Mouse (Mus musculus): ENCODE data around the gene Gm13276.
A peak's percentile ranks its signal among the peaks of the same experiment; 100 is the strongest.
"Not testable (repeated sequence)": the region's sequence is repeated elsewhere in the genome, so short reads cannot be mapped to it uniquely, and the experiment has no call there.

Gm13276 gene

DNA sequence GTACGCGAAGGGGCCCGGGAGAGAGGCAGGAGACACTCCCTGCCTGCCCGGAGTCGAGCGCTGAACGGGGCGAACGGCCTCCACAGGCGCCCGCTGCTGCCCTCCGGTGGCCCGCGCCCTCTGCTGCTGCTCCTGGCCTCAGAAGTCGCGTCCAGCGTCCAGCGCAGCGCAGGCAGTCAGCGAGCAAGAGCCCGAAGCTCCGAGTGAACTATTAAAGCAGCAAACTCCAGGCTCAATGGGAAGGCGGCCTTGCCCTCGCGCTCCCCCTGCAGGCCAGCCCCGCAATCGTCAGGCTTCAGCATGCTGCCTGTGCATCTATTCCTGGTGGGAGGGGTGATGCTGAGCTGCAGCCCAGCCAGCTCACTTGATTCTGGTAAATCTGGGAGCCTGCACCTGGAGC, at the start of gene Gm13276:
Gene Gm13276, plus strand, starts transcription at position 301 of the 400 bp plus-strand sequence.
- DNase-seq (ENCODE audit: low read depth, low spot score) = not testable (repeated sequence)

DNA sequence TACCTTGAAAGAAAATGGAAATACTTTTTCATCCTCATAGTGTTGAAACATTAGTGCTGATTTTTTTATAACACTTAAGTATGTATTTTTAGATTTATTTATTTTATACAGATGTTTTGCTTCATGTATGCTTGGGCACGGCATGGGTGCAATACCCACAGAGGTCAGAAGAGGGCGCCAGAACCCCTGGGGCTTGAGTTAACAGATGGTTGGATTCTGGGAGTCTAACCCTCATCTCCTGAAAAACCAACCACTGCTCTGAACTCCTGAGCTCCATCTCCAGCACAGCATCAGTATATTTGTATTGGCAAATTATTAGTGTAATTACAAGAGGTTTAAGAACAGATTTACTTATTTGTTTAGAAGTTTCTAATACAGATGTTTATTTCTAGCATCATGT, 47.0 kb upstream of the Gm13276 start:
- DNase-seq (ENCODE audit: low read depth, low spot score) = peak; percentile 52

DNA sequence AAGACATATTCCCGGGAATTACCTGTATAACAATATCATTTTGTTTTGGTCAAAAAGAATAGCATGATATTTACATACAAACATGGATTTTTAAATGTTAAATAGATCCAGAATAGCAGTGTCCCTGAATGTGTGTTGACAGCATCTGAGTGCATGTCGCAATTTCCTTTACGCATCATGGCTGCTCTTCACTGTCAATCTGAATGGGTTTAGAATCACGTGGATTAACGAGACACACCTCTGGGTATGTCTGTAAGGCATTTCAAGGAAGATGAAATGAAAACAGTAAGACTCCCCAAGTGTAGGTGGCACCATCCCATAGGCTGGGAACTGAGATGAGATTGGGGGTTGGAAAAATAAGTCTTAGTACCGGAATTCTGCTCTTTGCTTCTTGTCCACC, 46.5 kb upstream of the Gm13276 start:
- no peak for DNase-seq (ENCODE audit: low read depth, low spot score)

DNA sequence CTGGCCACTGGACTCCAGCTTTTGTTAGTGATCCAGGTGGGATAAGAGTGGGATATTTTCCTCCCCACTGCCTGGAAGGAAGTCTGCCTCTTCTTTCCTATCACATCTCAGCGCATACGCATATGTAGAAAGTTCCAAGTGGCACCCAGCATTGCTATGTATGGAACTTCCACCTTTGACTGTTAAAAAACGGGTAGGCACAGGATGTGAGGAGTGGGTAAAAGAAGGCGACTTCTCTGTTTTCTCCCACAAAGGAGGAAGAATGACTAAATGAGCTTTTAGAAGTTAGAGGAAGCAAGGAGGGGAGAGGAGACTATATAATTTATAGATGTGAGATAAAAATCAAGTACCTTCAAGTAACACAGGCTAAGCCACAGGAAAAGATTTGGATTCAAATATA, 44.1 kb upstream of the Gm13276 start:
- DNase-seq (ENCODE audit: low read depth, low spot score) = no peak

DNA sequence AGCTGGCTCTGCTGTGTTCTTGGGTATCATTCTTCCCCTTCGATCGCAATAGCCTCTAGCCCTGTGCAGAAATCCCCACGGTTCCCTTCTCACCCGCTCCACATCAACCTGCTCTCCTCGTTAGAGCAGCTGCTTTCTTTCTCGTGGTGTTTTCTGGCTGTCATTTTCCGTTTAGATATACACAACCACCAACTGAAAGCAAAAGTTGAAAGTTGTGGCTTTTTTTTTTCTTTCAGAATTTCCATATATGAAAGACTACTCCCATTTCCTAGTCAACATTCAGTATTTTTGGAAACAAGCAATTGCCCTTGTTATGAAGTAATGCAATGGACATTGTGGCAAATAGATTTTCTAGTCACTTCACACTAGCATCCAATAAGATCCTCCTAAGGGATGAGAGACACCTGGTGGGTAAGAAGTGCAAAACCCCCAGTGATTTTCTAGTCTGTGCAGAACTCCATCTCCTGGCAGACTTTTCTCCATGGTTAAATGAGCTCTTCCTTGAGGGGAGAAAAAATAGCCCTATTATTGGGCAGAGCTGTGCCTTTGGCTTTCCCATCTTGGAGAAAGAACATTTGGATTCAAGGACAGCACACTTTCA, 42.6 kb upstream of the Gm13276 start:
- DNase-seq (ENCODE audit: low read depth, low spot score) = no peak

DNA sequence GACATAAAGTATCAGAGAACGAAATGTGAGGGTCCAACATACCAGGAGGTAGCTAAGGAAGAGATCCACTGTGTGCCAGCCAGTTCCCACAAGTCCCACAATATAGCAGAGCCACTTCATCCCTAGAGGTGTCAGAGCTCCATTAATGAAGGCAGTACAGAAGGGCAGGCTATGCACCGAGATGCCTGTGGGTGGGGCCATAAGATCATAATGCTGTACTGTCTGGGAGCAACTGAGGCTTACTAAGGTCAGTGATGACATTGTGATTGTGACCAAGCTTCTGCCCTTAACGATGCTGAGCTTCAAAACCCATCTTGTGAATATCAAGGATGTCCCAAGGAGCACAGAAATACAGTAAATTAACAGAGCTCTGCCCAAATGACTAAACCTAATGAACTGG, 41.3 kb upstream of the Gm13276 start:
- no peak for DNase-seq (ENCODE audit: low read depth, low spot score)

DNA sequence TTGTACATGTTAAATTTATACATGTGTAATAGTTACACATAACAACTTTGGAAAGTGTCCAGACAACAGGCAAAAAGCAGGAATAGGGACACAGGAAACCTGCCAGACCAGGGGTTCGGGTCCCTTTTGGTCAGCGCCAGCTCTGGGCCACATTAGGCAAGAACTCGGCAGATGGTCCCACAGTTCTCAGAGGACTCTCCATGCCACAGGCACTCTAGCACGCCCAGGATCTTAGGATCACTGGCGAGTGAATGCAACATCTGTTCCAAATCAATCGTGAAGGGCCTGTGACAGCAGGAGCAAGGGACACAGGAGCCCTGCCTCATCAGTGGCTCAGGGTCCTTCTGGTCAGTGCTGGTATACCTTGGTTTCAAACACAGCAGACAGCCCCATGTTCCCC, 35.6 kb upstream of the Gm13276 start:
- DNase-seq (ENCODE audit: low read depth, low spot score) = no peak

DNA sequence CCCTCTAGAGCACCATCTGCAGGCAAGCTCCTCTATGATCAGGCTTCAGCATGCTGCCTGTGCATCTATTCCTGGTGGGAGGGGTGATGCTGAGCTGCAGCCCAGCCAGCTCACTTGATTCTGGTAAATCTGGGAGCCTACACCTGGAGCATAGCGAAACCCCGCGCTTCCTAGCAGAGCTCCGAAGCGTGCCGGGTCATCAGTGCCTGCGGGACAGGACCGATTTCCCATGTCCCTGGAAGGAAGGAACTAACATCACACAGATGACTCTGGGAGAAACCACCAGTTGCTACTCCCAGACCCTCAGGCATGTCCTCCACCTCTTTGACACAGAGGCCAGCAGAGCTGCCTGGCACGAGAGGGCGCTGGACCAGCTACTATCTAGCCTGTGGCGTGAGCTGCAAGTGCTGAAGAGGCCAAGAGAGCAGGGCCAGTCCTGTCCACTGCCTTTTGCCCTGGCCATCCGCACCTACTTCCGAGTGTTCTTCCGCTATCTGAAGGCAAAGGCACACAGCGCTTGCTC, 30.6 kb upstream of the Gm13276 start, which contains the start of gene Gm13271:
Gene Gm13271, plus strand, starts transcription at position 51 of the 523 bp plus-strand sequence.
- DNase-seq (ENCODE audit: low read depth, low spot score) = not testable (repeated sequence)

DNA sequence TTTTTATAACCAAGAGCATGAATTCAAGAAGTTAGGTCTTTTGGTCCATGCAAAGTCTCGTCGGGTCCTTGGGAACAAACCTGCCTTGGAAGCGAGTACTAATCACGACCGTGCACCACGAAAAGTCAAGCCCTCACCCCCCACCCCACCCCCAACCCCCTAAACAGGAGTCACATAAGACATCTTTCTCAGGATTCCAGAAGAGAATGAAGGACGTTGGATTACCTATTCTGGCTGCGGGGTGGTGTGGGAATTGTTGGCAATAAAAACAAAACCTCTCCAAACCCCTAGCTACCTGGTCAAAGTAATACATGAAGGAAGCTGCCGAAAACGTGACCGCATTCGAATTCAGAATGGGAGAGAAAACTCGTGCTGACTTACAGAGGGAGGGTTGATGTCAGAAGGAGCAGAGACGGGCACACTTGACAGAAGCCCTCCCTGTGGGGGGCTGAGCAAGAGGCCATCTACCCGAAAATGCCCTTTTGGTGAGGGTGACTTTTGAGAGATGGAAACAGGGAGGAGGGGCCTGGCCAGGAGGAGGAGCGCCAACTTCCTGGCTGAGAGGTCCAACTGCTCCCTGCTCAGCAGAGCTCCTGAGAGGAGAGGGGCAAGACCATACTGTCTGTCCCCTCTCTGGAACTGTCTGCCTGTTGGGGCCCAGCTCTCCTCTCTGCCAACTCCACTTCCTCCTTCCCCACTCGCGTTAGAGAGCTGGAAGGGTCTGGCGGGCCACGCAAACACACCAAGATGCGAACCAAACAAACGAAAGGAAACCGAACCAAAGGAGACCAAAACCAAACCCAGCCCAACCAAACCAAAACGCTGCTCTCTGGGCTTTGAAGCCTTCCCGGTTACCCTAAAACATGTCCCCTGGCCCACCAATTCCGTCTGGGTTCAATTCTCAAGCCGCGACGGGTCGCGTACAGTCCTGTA, 28.7 kb upstream of the Gm13276 start:
- DNase-seq (ENCODE audit: low read depth, low spot score) = peak; percentile 7

DNA sequence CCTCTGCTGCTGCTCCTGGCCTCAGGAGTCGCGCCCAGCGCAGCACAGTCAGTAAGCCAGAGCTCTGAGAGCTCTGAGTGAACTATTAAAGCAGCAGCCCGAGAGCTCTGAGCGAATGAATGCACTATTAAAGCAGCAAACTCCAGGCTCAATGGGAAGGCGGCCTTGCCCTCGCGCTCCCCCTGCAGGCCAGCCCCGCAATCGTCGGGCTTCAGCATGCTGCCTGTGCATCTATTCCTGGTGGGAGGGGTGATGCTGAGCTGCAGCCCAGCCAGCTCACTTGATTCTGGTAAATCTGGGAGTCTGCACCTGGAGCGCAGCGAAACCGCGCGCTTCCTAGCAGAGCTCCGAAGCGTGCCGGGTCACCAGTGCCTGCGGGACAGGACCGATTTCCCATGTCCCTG, 27.9 kb upstream of the Gm13276 start:
- peak; percentile 88 for DNase-seq (ENCODE audit: low read depth, low spot score)

DNA sequence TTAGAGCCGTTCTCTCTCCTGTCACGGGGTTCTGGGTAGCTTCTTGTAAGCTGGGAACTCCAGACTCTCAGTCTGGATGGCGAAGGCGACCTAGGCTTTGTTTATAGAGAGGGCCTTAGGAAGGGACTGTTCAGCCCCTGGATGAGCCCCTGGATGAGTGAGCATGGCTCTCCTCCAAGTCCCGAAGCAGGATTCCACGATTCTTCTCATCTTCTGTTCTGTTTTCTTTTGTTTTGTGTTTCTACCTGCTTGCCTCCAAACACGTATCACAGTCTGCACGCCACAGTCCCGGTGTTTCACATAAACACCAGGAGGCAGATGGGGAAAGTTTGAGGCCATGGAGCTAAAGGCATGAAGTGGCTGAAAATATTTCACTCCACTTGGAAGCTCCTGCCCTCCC, 26.8 kb upstream of the Gm13276 start:
- DNase-seq (ENCODE audit: low read depth, low spot score) = not testable (repeated sequence)

DNA sequence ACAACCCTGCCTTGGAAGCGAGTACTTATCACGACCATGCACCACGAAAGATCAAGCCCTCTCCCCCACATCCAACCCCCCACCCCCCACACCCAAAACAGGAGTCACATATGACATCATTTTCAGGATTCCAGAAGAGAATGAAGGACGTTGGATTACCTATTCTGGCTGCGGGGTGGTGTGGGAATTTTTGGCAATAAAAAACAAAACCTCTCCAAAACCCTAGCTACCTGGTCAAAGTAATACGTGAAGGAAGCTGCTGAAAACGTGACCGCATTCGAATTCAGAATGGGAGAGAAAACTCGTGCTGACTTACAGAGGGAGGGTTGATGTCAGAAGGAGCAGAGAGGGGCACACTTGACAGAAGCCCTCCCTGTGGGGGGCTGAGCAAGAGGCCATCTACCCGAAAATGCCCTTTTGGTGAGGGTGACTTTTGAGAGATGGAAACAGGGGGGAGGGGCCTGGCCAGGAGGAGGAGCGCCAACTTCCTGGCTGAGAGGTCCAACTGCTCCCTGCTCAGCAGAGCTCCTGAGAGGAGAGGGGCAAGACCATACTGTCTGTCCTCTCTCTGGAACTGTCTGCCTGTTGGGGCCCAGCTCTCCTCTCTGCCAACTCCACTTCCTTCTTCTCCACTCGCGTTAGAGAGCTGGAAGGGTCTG, 25.8 kb upstream of the Gm13276 start, which contains the start of gene Gm13283:
Gene Gm13283, plus strand, starts transcription at position 510 of the 659 bp plus-strand sequence.
- DNase-seq (ENCODE audit: low read depth, low spot score) = not testable (repeated sequence)

DNA sequence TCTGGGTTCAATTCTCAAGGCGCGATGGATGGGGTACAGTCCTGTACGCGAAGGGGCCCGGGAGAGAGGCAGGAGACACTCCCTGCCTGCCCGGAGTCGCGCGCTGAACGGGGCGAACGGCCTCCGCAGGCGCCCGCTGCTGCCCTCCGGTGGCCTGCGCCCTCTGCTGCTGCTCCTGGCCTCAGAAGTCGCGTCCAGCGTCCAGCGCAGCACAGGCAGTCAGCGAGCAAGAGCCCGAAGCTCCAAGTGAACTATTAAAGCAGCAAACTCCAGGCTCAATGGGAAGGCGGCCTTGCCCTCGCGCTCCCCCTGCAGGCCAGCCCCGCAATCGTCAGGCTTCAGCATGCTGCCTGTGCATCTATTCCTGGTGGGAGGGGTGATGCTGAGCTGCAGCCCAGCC, 25.1 kb upstream of the Gm13276 start:
- peak; percentile 90 for DNase-seq (ENCODE audit: low read depth, low spot score)

DNA sequence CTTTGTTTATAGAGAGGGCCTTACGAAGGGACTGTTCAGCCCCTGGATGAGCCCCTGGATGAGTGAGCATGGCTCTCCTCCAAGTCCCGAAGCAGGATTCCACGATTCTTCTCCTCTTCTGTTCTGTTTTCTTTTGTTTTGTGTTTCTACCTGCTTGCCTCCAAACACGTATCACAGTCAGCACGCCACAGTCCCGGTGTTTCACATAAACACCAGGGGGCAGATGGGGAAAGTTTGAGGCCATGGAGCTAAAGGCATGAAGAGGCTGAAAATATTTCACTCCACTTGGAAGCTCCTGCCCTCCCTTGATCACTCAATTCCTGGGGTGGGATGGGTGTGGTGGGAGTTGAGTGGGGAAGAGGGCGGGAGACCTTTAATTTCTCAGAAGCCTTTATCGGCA, 23.7 kb upstream of the Gm13276 start:
- DNase-seq (ENCODE audit: low read depth, low spot score) = not testable (repeated sequence)

DNA sequence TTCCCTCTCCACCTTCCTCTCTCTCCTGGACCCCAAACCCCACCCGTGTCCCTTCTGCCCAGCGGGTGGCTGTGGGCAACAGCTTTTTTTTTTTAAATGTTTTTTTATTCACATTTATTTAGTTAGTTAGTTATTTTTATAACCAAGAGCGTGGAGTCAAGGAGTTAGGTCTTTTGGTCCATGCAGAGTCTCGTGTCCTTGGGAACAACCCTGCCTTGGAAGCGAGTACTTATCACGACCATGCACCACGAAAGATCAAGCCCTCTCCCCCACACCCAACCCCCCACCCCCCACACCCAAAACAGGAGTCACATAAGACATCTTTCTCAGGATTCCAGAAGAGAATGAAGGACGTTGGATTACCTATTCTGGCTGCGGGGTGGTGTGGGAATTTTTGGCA, 23.2 kb upstream of the Gm13276 start:
- not testable (repeated sequence) for DNase-seq (ENCODE audit: low read depth, low spot score)

DNA sequence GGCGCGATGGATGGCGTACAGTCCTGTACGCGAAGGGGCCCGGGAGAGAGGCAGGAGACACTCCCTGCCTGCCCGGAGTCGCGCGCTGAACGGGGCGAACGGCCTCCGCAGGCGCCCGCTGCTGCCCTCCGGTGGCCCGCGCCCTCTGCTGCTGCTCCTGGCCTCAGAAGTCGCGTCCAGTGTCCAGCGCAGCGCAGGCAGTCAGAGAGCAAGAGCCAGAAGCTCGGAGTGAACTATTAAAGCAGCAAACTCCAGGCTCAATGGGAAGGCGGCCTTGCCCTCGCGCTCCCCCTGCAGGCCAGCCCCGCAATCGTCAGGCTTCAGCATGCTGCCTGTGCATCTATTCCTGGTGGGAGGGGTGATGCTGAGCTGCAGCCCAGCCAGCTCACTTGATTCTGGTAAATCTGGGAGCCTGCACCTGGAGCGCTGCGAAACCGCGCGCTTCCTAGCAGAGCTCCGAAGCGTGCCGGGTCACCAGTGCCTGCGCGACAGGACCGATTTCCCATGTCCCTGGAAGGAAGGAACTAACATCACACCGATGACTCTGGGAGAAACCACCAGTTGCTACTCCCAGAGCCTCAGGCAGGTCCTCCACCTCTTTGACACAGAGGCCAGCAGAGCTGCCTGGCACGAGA, 22.0 kb upstream of the Gm13276 start:
- DNase-seq (ENCODE audit: low read depth, low spot score) = peak; percentile 86

DNA sequence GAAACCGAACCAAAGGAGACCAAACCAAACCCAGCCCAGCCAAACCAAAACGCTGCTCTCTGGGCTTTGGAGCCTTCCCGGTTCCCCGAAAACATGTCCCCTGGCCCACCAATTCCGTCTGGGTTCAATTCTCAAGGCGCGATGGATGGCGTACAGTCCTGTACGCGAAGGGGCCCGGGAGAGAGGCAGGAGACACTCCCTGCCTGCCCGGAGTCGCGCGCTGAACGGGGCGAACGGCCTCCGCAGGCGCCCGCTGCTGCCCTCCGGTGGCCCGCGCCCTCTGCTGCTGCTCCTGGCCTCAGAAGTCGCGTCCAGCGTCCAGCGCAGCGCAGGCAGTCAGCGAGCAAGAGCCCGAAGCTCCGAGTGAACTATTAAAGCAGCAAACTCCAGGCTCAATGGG, 12.0 kb upstream of the Gm13276 start, which contains the start of gene Gm13290:
Gene Gm13290, plus strand, starts transcription at position 301 of the 400 bp plus-strand sequence.
- not testable (repeated sequence) for DNase-seq (ENCODE audit: low read depth, low spot score)

DNA sequence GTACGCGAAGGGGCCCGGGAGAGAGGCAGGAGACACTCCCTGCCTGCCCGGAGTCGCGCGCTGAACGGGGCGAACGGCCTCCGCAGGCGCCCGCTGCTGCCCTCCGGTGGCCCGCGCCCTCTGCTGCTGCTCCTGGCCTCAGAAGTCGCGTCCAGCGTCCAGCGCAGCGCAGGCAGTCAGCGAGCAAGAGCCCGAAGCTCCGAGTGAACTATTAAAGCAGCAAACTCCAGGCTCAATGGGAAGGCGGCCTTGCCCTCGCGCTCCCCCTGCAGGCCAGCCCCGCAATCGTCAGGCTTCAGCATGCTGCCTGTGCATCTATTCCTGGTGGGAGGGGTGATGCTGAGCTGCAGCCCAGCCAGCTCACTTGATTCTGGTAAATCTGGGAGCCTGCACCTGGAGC, 8.9 kb upstream of the Gm13276 start, which contains the start of gene Gm13289:
Gene Gm13289, plus strand, starts transcription at position 301 of the 400 bp plus-strand sequence.
- DNase-seq (ENCODE audit: low read depth, low spot score) = not testable (repeated sequence)

DNA sequence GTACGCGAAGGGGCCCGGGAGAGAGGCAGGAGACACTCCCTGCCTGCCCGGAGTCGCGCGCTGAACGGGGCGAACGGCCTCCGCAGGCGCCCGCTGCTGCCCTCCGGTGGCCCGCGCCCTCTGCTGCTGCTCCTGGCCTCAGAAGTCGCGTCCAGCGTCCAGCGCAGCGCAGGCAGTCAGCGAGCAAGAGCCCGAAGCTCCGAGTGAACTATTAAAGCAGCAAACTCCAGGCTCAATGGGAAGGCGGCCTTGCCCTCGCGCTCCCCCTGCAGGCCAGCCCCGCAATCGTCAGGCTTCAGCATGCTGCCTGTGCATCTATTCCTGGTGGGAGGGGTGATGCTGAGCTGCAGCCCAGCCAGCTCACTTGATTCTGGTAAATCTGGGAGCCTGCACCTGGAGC, 6.0 kb upstream of the Gm13276 start, which contains the start of gene Gm13272:
Gene Gm13272, plus strand, starts transcription at position 301 of the 400 bp plus-strand sequence.
- DNase-seq (ENCODE audit: low read depth, low spot score) = not testable (repeated sequence)

DNA sequence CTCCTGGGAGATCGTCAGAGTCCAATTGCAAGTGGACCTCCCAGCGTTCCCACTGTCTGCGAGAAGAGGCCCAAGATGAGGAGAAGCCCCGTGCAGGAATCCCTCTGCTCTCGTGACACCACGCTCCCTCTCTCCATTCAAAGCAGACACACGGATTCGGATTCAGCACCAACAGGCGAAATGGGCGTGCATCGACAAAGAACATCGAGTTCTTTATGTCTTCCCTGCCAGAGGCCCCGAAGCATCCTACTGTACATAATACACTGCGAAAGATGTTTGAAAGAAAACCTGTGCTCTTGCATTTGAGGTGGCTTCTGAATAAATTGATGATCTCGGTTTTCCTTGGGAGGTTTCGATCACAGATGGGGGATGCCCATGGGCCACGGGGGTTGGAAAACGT, 5.2 kb upstream of the Gm13276 start:
- DNase-seq (ENCODE audit: low read depth, low spot score) = not testable (repeated sequence)

DNA sequence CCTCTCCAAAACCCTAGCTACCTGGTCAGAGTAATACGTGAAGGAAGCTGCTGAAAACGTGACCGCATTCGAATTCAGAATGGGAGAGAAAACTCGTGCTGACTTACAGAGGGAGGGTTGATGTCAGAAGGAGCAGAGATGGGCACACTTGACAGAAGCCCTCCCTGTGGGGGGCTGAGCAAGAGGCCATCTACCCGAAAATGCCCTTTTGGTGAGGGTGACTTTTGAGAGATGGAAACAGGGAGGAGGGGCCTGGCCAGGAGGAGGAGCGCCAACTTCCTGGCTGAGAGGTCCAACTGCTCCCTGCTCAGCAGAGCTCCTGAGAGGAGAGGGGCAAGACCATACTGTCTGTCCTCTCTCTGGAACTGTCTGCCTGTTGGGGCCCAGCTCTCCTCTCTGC, 3.7 kb upstream of the Gm13276 start, which contains the start of gene Ifnz:
Gene Ifnz, plus strand, starts transcription at position 301 of the 400 bp plus-strand sequence.
- DNase-seq (ENCODE audit: low read depth, low spot score) = not testable (repeated sequence)

All from skeletal muscle tissue, adult 2 months (tissue).